Mouse (Mus musculus) midbrain, embryonic 13.5 days (tissue): ENCODE data around the gene Poglut1. TPM values are rescaled to one million over a fixed set of nuclear protein-coding genes. Genes with fewer than 3 reads are reported as not detected.
A peak's percentile ranks its signal among the peaks of the same experiment; 100 is the strongest.

ENCODE experiments used
- ATAC-seq: fragments of 200-750 bp; cut with Nextera tagmentation; 2 replicates; pipeline ENCODE4 v1.8.0; 2017; ENCODE audit warnings: mild to moderate bottlenecking, moderate TSS enrichment, moderate library complexity
- H3K27ac ChIP-seq: fragments of 300-500 bp; sonication (generic); 2 replicates; pipeline ENCODE4 v1.5.1; 2015; ENCODE audit warnings: inconsistent platforms, mild to moderate bottlenecking, moderate library complexity
- H3K27me3 ChIP-seq: fragments of 300-500 bp; sonication (generic); 2 replicates; pipeline ENCODE4 v1.6.1; 2015; ENCODE audit warnings: mild to moderate bottlenecking, inconsistent platforms
- H3K36me3 ChIP-seq: fragments of 300-500 bp; sonication (generic); 2 replicates; pipeline ENCODE4 v1.6.1; 2015; ENCODE audit warnings: mild to moderate bottlenecking, inconsistent platforms
- H3K4me1 ChIP-seq: fragments of 300-500 bp; sonication (generic); replicated peaks from 2 replicates; pipeline ENCODE4 v1.6.1; 2015; ENCODE audit warnings: inconsistent platforms
- H3K4me2 ChIP-seq: fragments of 300-500 bp; sonication (generic); replicated peaks from 2 replicates; pipeline ENCODE4 v1.6.1; 2015; ENCODE audit warnings: moderate library complexity, mild to moderate bottlenecking, inconsistent platforms
- H3K4me3 ChIP-seq: fragments of 300-500 bp; sonication (generic); replicated peaks from 2 replicates; pipeline ENCODE4 v1.5.1; 2015; ENCODE audit warnings: mild to moderate bottlenecking, inconsistent platforms
- H3K9ac ChIP-seq: fragments of 300-500 bp; sonication (generic); replicated peaks from 2 replicates; pipeline ENCODE4 v1.6.1; 2015; ENCODE audit warnings: mild to moderate bottlenecking, inconsistent platforms
- H3K9me3 ChIP-seq: fragments of 300-500 bp; sonication (generic); 2 replicates; pipeline ENCODE4 v1.6.1; 2016; ENCODE audit warnings: mild to moderate bottlenecking, inconsistent platforms
- WGBS: fragments of 180-500 bp; shearing (Covaris S2); methylation state at CpG from one replicate; pipeline ENCODE4 v1.1.7; 2015; 5-methylcytosine and 5-hydroxymethylcytosine counted together
- polyA plus RNA-seq: library from polyadenylated mRNA; unstranded; fragments of >200 nt; fragmentation: Nextera tagmentation; extraction: Ambion mirVana; gene quantifications from 2 replicates; pipeline ENCODE4 v1.2.1, GENCODE M21; 2015

Poglut1 gene
- polyA plus RNA-seq: 65.3 and 66.4 TPM in 2 replicates

DNA sequence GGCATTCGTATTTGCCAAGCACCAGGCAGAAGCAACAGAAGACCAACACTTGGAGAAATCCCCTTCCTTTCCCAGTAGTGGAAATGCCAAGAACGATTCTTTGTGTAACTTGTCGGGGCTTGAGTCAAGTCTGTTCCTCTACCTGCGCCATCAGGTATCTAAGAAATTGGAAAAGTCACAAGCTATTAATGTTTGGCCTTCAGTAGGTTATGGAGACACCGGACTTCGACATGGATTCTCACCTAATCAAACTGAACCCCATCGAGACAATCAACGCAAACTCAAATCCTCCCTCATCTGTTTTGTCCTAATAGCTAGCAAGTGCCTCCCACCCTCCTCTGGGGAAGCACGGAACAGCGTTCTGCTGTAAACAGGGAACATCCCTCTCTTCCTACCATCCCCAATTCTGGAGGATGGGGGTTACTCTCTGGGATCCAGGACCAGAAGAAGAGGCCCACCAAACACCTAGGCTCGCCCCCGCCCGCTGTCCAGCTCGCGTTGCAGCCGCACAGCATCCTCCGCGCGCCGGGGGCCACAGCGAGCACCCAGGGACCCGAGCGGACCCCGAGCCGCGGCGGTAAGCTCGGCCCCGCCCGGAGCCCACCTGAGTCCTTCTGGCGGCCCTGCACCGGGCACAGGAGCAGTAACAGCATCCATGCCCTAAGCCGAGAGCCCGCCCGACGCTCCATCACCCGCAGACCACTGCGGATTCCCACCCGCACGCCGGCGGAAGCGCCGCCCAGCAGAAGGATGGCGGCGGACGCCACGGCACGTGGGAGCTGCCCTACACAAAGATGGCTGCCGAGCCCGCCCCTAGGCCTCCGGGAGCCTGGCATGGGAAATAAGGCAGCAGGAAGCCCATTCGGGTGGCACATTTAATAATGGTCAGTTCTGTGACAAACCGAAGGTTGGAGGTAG is at the start of gene Poglut1:
Gene Poglut1 (minus strand): TSS at position 780 of the 918 bp plus-strand sequence.
- Histone ChIP-seq H3K27me3 (peaks cover 25% of the 10 kb centered on the region), H3K9ac (peak within 1 kb of the TSS; percentile 94), H3K36me3 (peaks cover 31% of the 10 kb centered on the region), H3K27ac (peak within 1 kb of the TSS; percentile 83), H3K4me2 (peak within 1 kb of the TSS; percentile 78), H3K9me3 (no peaks in the 10 kb centered on the region), H3K4me3 (peak within 1 kb of the TSS; percentile 75), H3K4me1 (peaks cover 23% of the 10 kb centered on the region)
- ATAC-seq: peak; percentile 97
- WGBS: 3% methylated on average over 54 of the region's 54 CpGs

DNA sequence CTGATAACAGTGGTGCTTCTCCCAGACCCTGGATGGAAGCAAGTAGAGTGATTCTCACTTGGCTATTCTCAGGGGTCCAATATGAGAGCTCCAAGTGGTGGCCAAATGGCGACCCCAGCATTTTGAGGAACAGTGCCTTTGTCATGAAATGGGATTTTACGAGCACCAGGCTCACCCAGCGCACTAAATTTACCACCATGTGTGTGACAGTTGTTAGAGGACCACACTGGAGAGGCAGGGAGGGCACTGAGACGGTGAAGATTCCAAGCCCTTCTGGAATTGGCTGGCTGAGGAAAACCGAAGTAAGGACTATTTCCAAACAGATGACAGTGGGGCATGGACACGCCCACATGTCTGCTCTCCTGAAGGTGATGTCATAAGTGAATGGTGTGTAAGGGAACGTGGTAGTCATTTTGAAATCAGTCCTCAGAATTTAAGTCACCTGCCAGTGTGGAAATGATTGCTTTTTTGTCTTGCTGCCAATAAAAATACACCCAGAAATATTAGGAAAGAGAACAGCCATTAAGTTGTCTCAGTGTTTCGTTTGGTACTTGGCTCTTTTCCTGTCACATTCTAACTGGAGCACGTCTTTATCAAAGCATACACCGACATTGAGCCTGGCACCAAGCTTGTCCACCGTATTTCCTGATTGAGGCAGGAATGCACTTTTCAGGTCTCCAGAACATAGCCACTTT is 49.1 kb upstream of the Poglut1 start:
- Histone ChIP-seq H3K4me2 (no peak overlapping the region), H3K4me3 (no peak overlapping the region), H3K27me3 (no peaks in the 10 kb centered on the region), H3K4me1 (0 out of 2 replicates have a peak, but pooled peaks cover 4% of the 10 kb centered on the region), H3K9ac (no peak overlapping the region), H3K9me3 (no peaks in the 10 kb centered on the region), H3K36me3 (peaks cover 10% of the 10 kb centered on the region), H3K27ac (no peak overlapping the region)
- no peak for ATAC-seq
- WGBS: 85% methylated on average over 11 of the region's 11 CpGs

DNA sequence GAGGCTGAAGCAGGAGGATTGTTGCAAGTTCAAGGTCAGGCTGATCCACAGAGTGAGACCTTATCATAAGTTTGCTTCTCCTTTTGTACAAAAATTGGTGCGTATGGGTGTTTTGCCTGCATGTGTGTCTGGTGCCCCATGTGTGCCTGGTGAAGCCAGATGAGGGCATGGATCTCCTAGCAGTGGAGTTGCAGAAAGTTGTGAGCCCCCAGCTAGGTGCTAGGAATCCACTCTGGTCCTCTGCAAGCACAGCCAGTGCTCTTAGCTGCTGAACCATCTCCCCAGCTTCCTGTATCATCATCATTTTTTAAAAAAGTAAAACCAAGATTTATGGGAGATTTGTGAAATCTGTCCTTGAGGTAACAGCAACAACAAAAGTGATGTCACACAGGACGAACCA is 46.6 kb upstream of the Poglut1 start:
- Histone ChIP-seq H3K9me3 (no peaks in the 10 kb centered on the region), H3K4me2 (no peak overlapping the region), H3K4me1 (no peaks in the 10 kb centered on the region), H3K4me3 (no peak overlapping the region), H3K27me3 (no peaks in the 10 kb centered on the region), H3K27ac (no peak overlapping the region), H3K36me3 (peaks cover 31% of the 10 kb centered on the region), H3K9ac (no peak overlapping the region)
- no peak for ATAC-seq
- WGBS: 93% methylated on average over 2 of the region's 2 CpGs

DNA sequence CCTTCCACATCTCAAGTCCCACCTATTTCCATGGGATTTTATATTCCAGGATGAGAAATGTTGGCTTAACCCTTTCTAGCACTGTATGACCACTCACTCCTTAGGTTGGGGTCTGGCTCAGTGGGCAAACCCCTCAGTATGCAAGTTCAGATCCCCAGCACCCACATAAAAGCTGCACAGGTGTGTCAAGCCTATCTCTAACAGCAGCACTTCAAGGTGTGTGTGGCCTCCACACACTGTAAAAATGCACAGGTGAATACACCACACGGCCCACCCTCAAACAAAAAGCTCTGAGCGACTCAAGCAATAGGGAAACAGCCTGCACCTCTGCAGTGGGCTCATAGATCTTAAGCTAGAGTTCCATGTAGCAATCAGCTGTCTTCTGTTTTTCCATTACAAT is 46.0 kb upstream of the Poglut1 start:
- ATAC-seq: no peak
- WGBS: 79% methylated on average over 2 of the region's 2 CpGs

DNA sequence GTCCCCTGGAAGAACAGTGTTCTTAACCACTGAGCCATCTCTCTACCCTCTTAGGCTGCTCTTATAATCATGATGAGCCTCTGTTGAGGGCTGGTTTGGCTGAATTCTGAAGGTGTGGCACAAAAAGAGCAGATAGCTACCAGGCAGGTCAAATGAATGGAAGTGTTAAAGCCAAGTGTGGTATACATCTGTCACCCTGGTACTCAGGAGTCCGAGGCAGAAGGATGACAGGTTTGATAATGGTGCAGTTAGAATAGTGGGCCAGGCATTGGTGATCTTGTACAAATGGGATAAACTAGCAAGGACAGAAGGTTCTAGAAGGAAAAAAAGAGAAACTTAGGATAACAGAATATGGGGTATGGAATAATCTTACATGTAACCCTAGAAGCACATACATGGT is 44.4 kb upstream of the Poglut1 start:
- Histone ChIP-seq H3K27ac (no peak overlapping the region), H3K4me1 (no peaks in the 10 kb centered on the region), H3K4me3 (no peak overlapping the region), H3K9ac (no peak overlapping the region), H3K9me3 (no peaks in the 10 kb centered on the region), H3K36me3 (peaks cover 41% of the 10 kb centered on the region), H3K4me2 (no peak overlapping the region), H3K27me3 (no peaks in the 10 kb centered on the region)
- ATAC-seq: no peak
- WGBS: 87% methylated on average over 1 of the region's 1 CpGs

More for the DNA sequence above, 46.0 kb upstream of the Poglut1 start:
- Histone ChIP-seq H3K27me3 (no peaks in the 10 kb centered on the region), H3K4me3 (no peak overlapping the region), H3K36me3 (peaks cover 36% of the 10 kb centered on the region), H3K9me3 (no peaks in the 10 kb centered on the region), H3K27ac (no peak overlapping the region), H3K4me2 (no peak overlapping the region), H3K4me1 (no peaks in the 10 kb centered on the region), H3K9ac (no peak overlapping the region)

DNA sequence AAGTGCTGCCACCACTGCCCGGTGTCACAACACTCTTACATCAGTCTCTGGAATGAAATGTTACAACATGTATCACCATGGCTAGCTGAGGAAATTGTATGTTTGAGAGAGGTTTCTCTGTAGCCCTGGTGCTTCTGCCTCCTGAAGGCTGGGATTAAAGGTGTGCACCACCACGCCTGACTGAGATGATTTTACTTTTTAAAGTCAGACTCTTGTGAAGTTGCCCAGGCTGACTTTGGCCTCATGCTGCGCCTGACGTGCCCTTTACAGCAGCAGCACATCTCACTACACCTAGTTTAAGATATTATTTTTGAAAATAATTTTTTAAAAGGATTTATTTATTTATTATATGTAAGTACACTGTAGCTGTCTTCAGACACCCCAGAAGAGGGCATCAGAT is 42.9 kb upstream of the Poglut1 start:
- Histone ChIP-seq H3K27ac (no peak overlapping the region), H3K4me3 (no peak overlapping the region), H3K9me3 (no peaks in the 10 kb centered on the region), H3K36me3 (peaks cover 56% of the 10 kb centered on the region), H3K9ac (no peak overlapping the region), H3K4me1 (no peaks in the 10 kb centered on the region), H3K4me2 (no peak overlapping the region), H3K27me3 (no peaks in the 10 kb centered on the region)
- ATAC-seq: no peak
- WGBS: 92% methylated on average over 4 of the region's 4 CpGs

DNA sequence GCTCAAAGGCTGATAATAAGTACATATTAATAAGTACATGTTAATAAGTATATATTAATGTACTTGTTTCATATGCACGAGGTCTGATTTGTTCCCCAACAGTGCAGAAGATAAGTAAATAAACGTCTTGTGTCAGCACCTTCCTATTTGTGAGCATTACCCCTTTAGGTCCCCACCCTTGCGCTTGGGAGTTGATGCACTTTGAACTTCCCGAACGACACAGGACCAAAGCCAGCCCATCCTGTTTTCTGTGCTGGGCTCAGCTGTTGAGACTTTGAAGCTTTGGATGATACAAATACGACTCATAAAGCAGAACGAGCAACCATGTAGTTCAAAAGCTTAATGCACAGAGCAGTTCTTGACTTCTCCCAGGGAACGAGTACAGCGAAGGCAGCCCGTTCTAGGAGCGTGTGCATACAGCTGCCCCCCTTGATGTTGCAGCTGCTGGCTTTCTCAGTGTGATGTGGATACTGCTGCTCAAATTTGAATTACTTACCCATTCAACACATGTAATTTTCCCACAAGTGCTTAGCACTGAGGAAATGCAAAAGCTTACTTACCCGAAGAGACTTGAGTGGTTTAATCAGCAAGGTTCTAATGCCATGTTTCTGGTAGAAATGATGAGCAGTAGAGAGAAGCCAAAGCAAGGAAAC is 42.1 kb upstream of the Poglut1 start:
- Histone ChIP-seq H3K9me3 (no peaks in the 10 kb centered on the region), H3K4me2 (no peak overlapping the region), H3K4me1 (no peaks in the 10 kb centered on the region), H3K27ac (no peak overlapping the region), H3K36me3 (peaks cover 63% of the 10 kb centered on the region), H3K27me3 (no peaks in the 10 kb centered on the region), H3K9ac (no peak overlapping the region), H3K4me3 (no peak overlapping the region)
- ATAC-seq: no peak
- WGBS: 89% methylated on average over 12 of the region's 12 CpGs

DNA sequence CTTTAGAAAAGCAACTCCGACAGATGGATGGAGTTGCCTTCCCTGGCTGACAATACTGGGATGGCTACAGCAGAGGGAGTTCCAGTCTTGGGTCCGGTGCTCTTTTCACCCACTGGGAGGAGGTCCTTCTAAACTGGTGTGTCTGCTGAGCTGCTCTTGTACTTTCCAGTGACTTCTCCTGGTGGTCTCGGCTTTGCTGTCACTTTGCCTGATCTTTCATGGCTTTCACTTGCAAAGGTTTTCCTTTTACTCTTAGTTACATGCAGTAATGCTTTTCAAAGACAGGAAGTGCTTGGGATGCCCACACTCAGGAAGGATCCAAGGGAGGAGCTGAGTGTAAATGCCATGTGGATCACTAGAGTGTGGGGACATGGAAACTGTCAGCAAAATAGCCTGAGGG is 41.4 kb upstream of the Poglut1 start:
- Histone ChIP-seq H3K4me3 (no peak overlapping the region), H3K4me1 (no peaks in the 10 kb centered on the region), H3K9me3 (no peaks in the 10 kb centered on the region), H3K36me3 (peaks cover 68% of the 10 kb centered on the region), H3K9ac (no peak overlapping the region), H3K4me2 (no peak overlapping the region), H3K27ac (no peak overlapping the region), H3K27me3 (no peaks in the 10 kb centered on the region)
- no peak for ATAC-seq
- 86% methylated on average over 3 of the region's 3 CpGs for WGBS

DNA sequence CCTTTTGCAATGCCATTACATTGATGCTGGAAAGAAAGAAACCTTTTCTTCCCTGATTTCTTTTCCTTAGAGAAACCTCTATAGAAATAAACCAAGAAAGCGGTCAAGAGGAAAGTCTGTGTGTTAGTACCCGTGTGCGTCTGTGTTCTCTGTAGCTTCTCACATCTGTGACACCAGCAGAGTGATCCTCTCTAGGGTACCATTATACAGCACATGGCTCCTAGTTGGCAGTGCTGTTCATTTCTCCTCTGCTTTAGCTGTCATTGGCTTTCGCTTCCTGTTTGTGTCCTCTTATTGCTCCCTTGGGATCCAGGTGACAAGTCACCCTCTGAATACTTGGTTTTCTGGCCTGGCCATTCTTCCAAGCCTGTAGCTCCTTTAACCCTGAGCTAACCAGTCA is 37.5 kb upstream of the Poglut1 start:
- no peak for ATAC-seq
- H3K4me1 ChIP-seq: no peaks in the 10 kb centered on the region
- H3K36me3 ChIP-seq: peaks cover 83% of the 10 kb centered on the region
- H3K9ac ChIP-seq: no peak overlapping the region
- no peaks in the 10 kb centered on the region for H3K27me3 ChIP-seq
- 92% methylated on average over 4 of the region's 4 CpGs for WGBS
- H3K4me3 ChIP-seq: no peak overlapping the region
- H3K9me3 ChIP-seq: no peaks in the 10 kb centered on the region
- H3K4me2 ChIP-seq: no peak overlapping the region
- H3K27ac ChIP-seq: no peak overlapping the region

DNA sequence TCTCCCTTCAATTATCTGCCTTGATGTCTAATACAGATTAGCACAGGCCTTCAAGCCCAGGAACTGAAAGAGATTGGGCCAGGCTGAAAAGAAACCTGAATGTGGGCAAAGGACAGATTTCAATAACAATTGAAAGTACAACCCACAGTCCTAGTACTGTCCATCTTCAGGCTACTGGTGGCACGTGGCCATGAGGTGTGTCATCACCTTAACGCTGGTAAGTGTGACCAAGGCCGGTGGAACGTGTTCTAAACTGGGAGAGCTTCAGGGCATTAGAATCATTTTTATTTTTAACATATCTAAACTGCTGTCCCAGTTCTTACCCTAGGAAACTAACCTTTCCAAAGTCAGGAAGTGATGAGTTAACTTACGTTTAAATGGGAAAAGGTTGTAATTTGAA is 37.1 kb upstream of the Poglut1 start:
- 91% methylated on average over 5 of the region's 5 CpGs for WGBS

DNA sequence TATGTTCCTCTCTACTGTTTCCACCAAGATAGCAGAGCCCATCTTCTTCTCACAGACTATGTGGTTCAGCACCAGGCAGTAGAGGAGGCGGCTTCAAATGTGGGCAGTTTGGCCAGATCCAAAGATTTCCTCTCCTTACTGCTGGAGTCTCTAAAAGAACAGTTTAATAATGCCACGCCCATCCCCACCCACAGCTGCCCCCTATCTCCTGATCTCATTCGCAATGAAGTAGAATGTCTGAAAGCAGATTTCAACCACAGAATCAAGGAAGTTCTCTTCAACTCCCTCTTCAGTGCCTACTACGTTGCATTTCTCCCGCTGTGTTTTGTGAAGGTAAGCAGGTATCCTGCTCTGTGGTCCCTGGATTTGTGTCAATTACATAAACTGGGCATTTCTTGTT is 35.1 kb upstream of the Poglut1 start:
- no peak overlapping the region for H3K4me2 ChIP-seq
- no peak overlapping the region for H3K4me3 ChIP-seq
- H3K36me3 ChIP-seq: peaks cover 77% of the 10 kb centered on the region
- no peaks in the 10 kb centered on the region for H3K9me3 ChIP-seq
- H3K4me1 ChIP-seq: no peaks in the 10 kb centered on the region
- H3K27me3 ChIP-seq: no peaks in the 10 kb centered on the region
- 96% methylated on average over 5 of the region's 5 CpGs for whole genome bisulfite sequencing
- ATAC-seq: no peak
- no peak overlapping the region for H3K27ac ChIP-seq
- H3K9ac ChIP-seq: no peak overlapping the region

More for the DNA sequence above, 37.1 kb upstream of the Poglut1 start:
- H3K9me3 ChIP-seq: no peaks in the 10 kb centered on the region
- H3K27me3 ChIP-seq: no peaks in the 10 kb centered on the region
- H3K27ac ChIP-seq: no peak overlapping the region
- H3K9ac ChIP-seq: no peak overlapping the region
- H3K4me3 ChIP-seq: no peak overlapping the region
- no peak overlapping the region for H3K4me2 ChIP-seq
- H3K36me3 ChIP-seq: peaks cover 81% of the 10 kb centered on the region
- H3K4me1 ChIP-seq: no peaks in the 10 kb centered on the region
- ATAC-seq: no peak

DNA sequence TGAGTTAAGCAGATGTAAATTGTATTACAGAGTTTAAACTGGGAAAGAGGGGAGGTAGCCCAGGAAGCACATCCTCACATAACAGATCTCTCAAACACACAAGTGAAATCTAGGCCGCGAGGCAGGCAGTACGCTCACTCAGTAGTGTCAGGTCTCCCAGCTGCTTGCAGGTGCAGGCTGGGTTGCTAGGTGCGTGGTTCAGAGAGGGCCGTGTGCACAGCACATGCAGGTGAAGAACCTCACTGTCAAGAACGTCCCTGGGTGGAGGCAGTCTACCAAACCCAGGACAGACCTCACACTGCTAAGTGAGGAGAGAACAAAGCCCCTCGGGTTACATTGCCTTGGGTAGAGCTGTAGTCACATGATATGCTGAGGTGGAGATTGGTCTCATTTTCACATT is 34.7 kb upstream of the Poglut1 start:
- no peak overlapping the region for H3K27ac ChIP-seq
- H3K36me3 ChIP-seq: peaks cover 77% of the 10 kb centered on the region
- no peaks in the 10 kb centered on the region for H3K4me1 ChIP-seq
- H3K27me3 ChIP-seq: no peaks in the 10 kb centered on the region
- no peak overlapping the region for H3K9ac ChIP-seq
- ATAC-seq: no peak
- no peak overlapping the region for H3K4me2 ChIP-seq
- 90% methylated on average over 7 of the region's 7 CpGs for WGBS
- no peak overlapping the region for H3K4me3 ChIP-seq
- no peaks in the 10 kb centered on the region for H3K9me3 ChIP-seq
